8 mouse cellular contexts compared by ENCODE assay signal in genomic region chr11:117783089-117783488, GRCm38 (mm10). TPM values are rescaled to one million over a fixed set of nuclear protein-coding genes. Genes with fewer than 3 reads are reported as not detected.
DNase-seq lines count a peak whose midpoint lies in the region; ATAC-seq and TF ChIP-seq lines count a peak whose summit lies in the region.

No protein-coding gene starts in this region.

- H3K4me2 ChIP-seq in limb, embryonic 12.5 days, result peak overlapping the region; percentile 64
- peak overlapping the region; percentile 61 for H3K4me2 ChIP-seq in midbrain, embryonic 13.5 days (replicated peaks)
- H3K4me2 ChIP-seq in stomach, postnatal 0 days (replicated peaks; ENCODE audit: low read depth), result peak overlapping the region; percentile 43

- no peak for TF ChIP-seq EP300 in MEL (IDR thresholded peaks at IDR 0.05; ENCODE audit: low read depth in 1 of 2, low read length in 2 of 2)
- no peak for TF ChIP-seq EP300 in stomach, postnatal 0 days (optimal IDR thresholded peaks at IDR 0.05)

- TF ChIP-seq CTCF in MEL (IDR thresholded peaks at IDR 0.05 in 2 of 3, conservative IDR thresholded peaks at IDR 0.05 in 1 of 3; ENCODE audit: control insufficient read depth in 1 of 3, insufficient read depth in 1 of 3, low read depth in 2 of 3, low read length in 3 of 3, poor library complexity in 1 of 3, severe bottlenecking in 1 of 3), result peak in 2 of 3 experiments; percentile 62 to 83; a peak in 5 of 6 replicates
- TF ChIP-seq CTCF in stomach, postnatal 0 days (IDR thresholded peaks at IDR 0.05; ENCODE audit: low read depth), result peak; percentile 58

- no peaks in the 10 kb centered on the region for H3K9me3 ChIP-seq in MEL (replicated peaks; ENCODE audit: insufficient read depth, low read length)
- no peaks in the 10 kb centered on the region for H3K9me3 ChIP-seq in limb, embryonic 12.5 days
- no peaks in the 10 kb centered on the region for H3K9me3 ChIP-seq in midbrain, embryonic 13.5 days
- H3K9me3 ChIP-seq in stomach, postnatal 0 days (ENCODE audit: control insufficient read depth, low read length), result no peaks in the 10 kb centered on the region

- peak overlapping the region; percentile 96 for H3K27ac ChIP-seq in MEL (ENCODE audit: control insufficient read depth, low read depth, low read length)
- no peak overlapping the region for H3K27ac ChIP-seq in limb, embryonic 12.5 days
- no peak overlapping the region for H3K27ac ChIP-seq in midbrain, embryonic 13.5 days
- peak overlapping the region; percentile 63 for H3K27ac ChIP-seq in stomach, postnatal 0 days (replicated peaks)

- 6% methylated on average over 31 of the region's 31 CpGs for WGBS in limb, embryonic 12.5 days
- 4% methylated on average over 31 of the region's 31 CpGs for WGBS in midbrain, embryonic 13.5 days
- 14% methylated on average over 31 of the region's 31 CpGs for WGBS in stomach, postnatal 0 days

- H3K9ac ChIP-seq in MEL (ENCODE audit: control insufficient read depth, low read depth, low read length, poor library complexity, severe bottlenecking), result peak overlapping the region; percentile 82
- H3K9ac ChIP-seq in limb, embryonic 12.5 days (replicated peaks), result peak overlapping the region; percentile 37; the same call in 1 of the 2 replicates
- peak overlapping the region; percentile 58; the same call in 1 of the 2 replicates for H3K9ac ChIP-seq in midbrain, embryonic 13.5 days (replicated peaks)
- H3K9ac ChIP-seq in stomach, postnatal 0 days (ENCODE audit: low read length), result peak overlapping the region; percentile 35

- TF ChIP-seq RAD21 in MEL (IDR thresholded peaks at IDR 0.05; ENCODE audit: low read depth, low read length), result peak; percentile 6

- H3K79me2 ChIP-seq in MEL (ENCODE audit: control insufficient read depth, insufficient read depth, low read length, poor library complexity), result peaks cover 32% of the 10 kb centered on the region

- intact Hi-C loops in heart, postnatal 36 days (cut with DNase I), result loop anchor here (2.0 kb wide), 1 partner anchor 42 kb away; the partner anchor contains the start of gene Afmid

- TF ChIP-seq POLR2A in MEL (IDR thresholded peaks at IDR 0.05; ENCODE audit: control insufficient read depth in 1 of 2, insufficient read depth in 1 of 2, low read depth in 1 of 2, low read length in 2 of 2, poor library complexity in 1 of 2), result no peak

- H3K36me3 ChIP-seq in MEL (ENCODE audit: control insufficient read depth in 1 of 2, insufficient read depth in 2 of 2, low read length in 2 of 2), result no peaks in the 10 kb centered on the region
- peaks cover 2% of the 10 kb centered on the region; the same call in 1 of the 2 replicates for H3K36me3 ChIP-seq in limb, embryonic 12.5 days
- H3K36me3 ChIP-seq in midbrain, embryonic 13.5 days, result no peaks in the 10 kb centered on the region
- H3K36me3 ChIP-seq in stomach, postnatal 0 days (ENCODE audit: control insufficient read depth, insufficient read depth, low read length), result no peaks in the 10 kb centered on the region

- H3K4me1 ChIP-seq in MEL (ENCODE audit: control insufficient read depth in 1 of 2, insufficient read depth in 2 of 2, low read length in 2 of 2), result peaks cover 3 to 13% of the 10 kb centered on the region in 2 experiments; a peak in 2 of 4 replicates
- H3K4me1 ChIP-seq in limb, embryonic 12.5 days (replicated peaks), result peaks cover 51% of the 10 kb centered on the region
- peaks cover 37% of the 10 kb centered on the region for H3K4me1 ChIP-seq in midbrain, embryonic 13.5 days (replicated peaks)
- peaks cover 9% of the 10 kb centered on the region for H3K4me1 ChIP-seq in stomach, postnatal 0 days (replicated peaks; ENCODE audit: control insufficient read depth, insufficient read depth)

- peak; percentile 3; the same call in 1 of the 2 replicates for ATAC-seq in erythroblast, adult 5-6 weeks (replicated peaks; ENCODE audit: low FRiP score, poor library complexity, severe bottlenecking)
- ATAC-seq in limb, embryonic 12.5 days (ENCODE audit: insufficient number of reproducible peaks, insufficient read depth, low FRiP score, low TSS enrichment, low read depth), result no peak
- ATAC-seq in midbrain, embryonic 13.5 days, result peak; percentile 51
- ATAC-seq in stomach, postnatal 0 days (ENCODE audit: low FRiP score, low TSS enrichment), result no peak

- DNase-seq in cerebellum, postnatal 4 days (ENCODE audit: low spot score in 2 of 2), result peak; percentile 54 to 74
- DNase-seq in cerebellum, adult 8-10 months, result no peak
- peak; percentile 76 for DNase-seq in MEL (ENCODE audit: low read depth, low spot score)
- peak; percentile 64 to 73 for DNase-seq in heart, postnatal 36 days
- peak; percentile 53 for DNase-seq in stomach, postnatal 0 days (ENCODE audit: low spot score)

- peak overlapping the region; percentile 74 to 81 for H3K4me3 ChIP-seq in MEL (ENCODE audit: control insufficient read depth in 1 of 2, insufficient read depth in 1 of 2, low read depth in 2 of 2, low read length in 2 of 2)
- peak overlapping the region; percentile 35 for H3K4me3 ChIP-seq in limb, embryonic 12.5 days (replicated peaks)
- peak overlapping the region; percentile 28 for H3K4me3 ChIP-seq in midbrain, embryonic 13.5 days (replicated peaks)
- H3K4me3 ChIP-seq in stomach, postnatal 0 days (ENCODE audit: low read depth, low read length), result peak overlapping the region; percentile 16

- no peaks in the 10 kb centered on the region for H3K27me3 ChIP-seq in MEL (ENCODE audit: control insufficient read depth in 1 of 2, insufficient read depth in 2 of 2, low read length in 2 of 2)
- peaks cover 32% of the 10 kb centered on the region for H3K27me3 ChIP-seq in limb, embryonic 12.5 days
- H3K27me3 ChIP-seq in midbrain, embryonic 13.5 days, result peaks cover 68% of the 10 kb centered on the region
- no peaks in the 10 kb centered on the region for H3K27me3 ChIP-seq in stomach, postnatal 0 days (ENCODE audit: control insufficient read depth, insufficient read depth, low read length)

RNA-seq across cellular contexts. Expression of gene Tmc6, which starts 1.1 kb away (rescaled TPM):
- total RNA-seq in MEL (2012; rRNA removed), result 52.0 and 61.2 TPM in 2 replicates
- 10 to 100 TPM in 1 of 2 experiments, not detected in 1; 48.8 TPM for polyA plus RNA-seq in MEL (2012; ENCODE audit: insufficient read depth in 1 of 2, insufficient read length in 2 of 2, low read depth in 1 of 2, low replicate concordance in 2 of 2, missing spikeins in 1 of 2)
- 199 and 257 TPM in 2 replicates for total RNA-seq in erythroblast, adult 5-6 weeks (2015; ENCODE audit: low replicate concordance)
- total RNA-seq in erythroblast, adult 5-6 weeks (2017; ENCODE audit: low replicate concordance), result 83.1 and 204 TPM in 2 replicates
- total RNA-seq in heart, postnatal 36 days (2021), result 10 to 100 TPM; 11.2 to 18.4 TPM
- 20.3 and 22.4 TPM in 2 replicates for polyA plus RNA-seq in limb, embryonic 12.5 days (2016; fragmentation: Nextera tagmentation; extraction: Ambion mirVana)
- polyA plus RNA-seq in midbrain, embryonic 13.5 days (2015; fragmentation: Nextera tagmentation; extraction: Ambion mirVana), result 3.9 and 4.1 TPM in 2 replicates
- 21.0 and 24.1 TPM in 2 replicates for polyA plus RNA-seq in stomach, postnatal 0 days (2015; fragmentation: Nextera tagmentation; extraction: Ambion mirVana)

RNA-seq across cellular contexts. Expression of gene Tmc8, which starts 1.2 kb away (rescaled TPM):
- total RNA-seq in MEL (2012; rRNA removed), result 15.4 TPM in 2 replicates
- 10 to 100 TPM in 1 of 2 experiments, not detected in 1; 23.5 TPM for polyA plus RNA-seq in MEL (2012; ENCODE audit: insufficient read depth in 1 of 2, insufficient read length in 2 of 2, low read depth in 1 of 2, low replicate concordance in 2 of 2, missing spikeins in 1 of 2)
- 19.8 and 30.7 TPM in 2 replicates for total RNA-seq in erythroblast, adult 5-6 weeks (2015; ENCODE audit: low replicate concordance)
- total RNA-seq in erythroblast, adult 5-6 weeks (2017; ENCODE audit: low replicate concordance), result 30.9 and 33.7 TPM in 2 replicates
- total RNA-seq in heart, postnatal 36 days (2021), result 1 to 10 TPM; 4.0 to 4.1 TPM
- 0.53 and 1.2 TPM in 2 replicates for polyA plus RNA-seq in limb, embryonic 12.5 days (2016; fragmentation: Nextera tagmentation; extraction: Ambion mirVana)
- 1.3 and 1.4 TPM in 2 replicates for polyA plus RNA-seq in midbrain, embryonic 13.5 days (2015; fragmentation: Nextera tagmentation; extraction: Ambion mirVana)
- polyA plus RNA-seq in stomach, postnatal 0 days (2015; fragmentation: Nextera tagmentation; extraction: Ambion mirVana), result 8.9 and 10.0 TPM in 2 replicates

RNA-seq across cellular contexts. Expression of gene 6030468B19Rik, which starts 14.4 kb away (rescaled TPM):
- 1.1 and 2.7 TPM in 2 replicates for total RNA-seq in MEL (2012; rRNA removed)
- polyA plus RNA-seq in MEL (2012; ENCODE audit: insufficient read depth in 1 of 2, insufficient read length in 2 of 2, low read depth in 1 of 2, low replicate concordance in 2 of 2, missing spikeins in 1 of 2), result 1 to 10 TPM in 1 of 2 experiments, not detected in 1; 5.1 TPM
- 12.7 and 28.6 TPM in 2 replicates for total RNA-seq in erythroblast, adult 5-6 weeks (2015; ENCODE audit: low replicate concordance)
- 10.6 and 16.1 TPM in 2 replicates for total RNA-seq in erythroblast, adult 5-6 weeks (2017; ENCODE audit: low replicate concordance)
- not detected for total RNA-seq in heart, postnatal 36 days (2021)
- polyA plus RNA-seq in limb, embryonic 12.5 days (2016; fragmentation: Nextera tagmentation; extraction: Ambion mirVana), result 0.26 and 0.33 TPM in 2 replicates
- not detected in 2 replicates for polyA plus RNA-seq in midbrain, embryonic 13.5 days (2015; fragmentation: Nextera tagmentation; extraction: Ambion mirVana)
- 0.12 TPM in 1 of 2 replicates, not detected in the other for polyA plus RNA-seq in stomach, postnatal 0 days (2015; fragmentation: Nextera tagmentation; extraction: Ambion mirVana)

RNA-seq across cellular contexts. Expression of gene Gm20708, which starts 26.4 kb away (rescaled TPM):
- total RNA-seq in MEL (2012; rRNA removed), result 0.46 and 0.85 TPM in 2 replicates
- polyA plus RNA-seq in MEL (2012; ENCODE audit: insufficient read depth in 1 of 2, insufficient read length in 2 of 2, low read depth in 1 of 2, low replicate concordance in 2 of 2, missing spikeins in 1 of 2), result under 1 TPM in 1 of 2 experiments, not detected in 1; 0.70 TPM
- 62.3 and 66.5 TPM in 2 replicates for total RNA-seq in erythroblast, adult 5-6 weeks (2015; ENCODE audit: low replicate concordance)
- 31.9 and 39.7 TPM in 2 replicates for total RNA-seq in erythroblast, adult 5-6 weeks (2017; ENCODE audit: low replicate concordance)
- total RNA-seq in heart, postnatal 36 days (2021), result 1 to 10 TPM in 1 of 2 experiments, not detected in 1; 1.1 TPM
- polyA plus RNA-seq in limb, embryonic 12.5 days (2016; fragmentation: Nextera tagmentation; extraction: Ambion mirVana), result 0.36 and 0.58 TPM in 2 replicates
- 0.55 and 0.70 TPM in 2 replicates for polyA plus RNA-seq in midbrain, embryonic 13.5 days (2015; fragmentation: Nextera tagmentation; extraction: Ambion mirVana)
- polyA plus RNA-seq in stomach, postnatal 0 days (2015; fragmentation: Nextera tagmentation; extraction: Ambion mirVana), result 0.18 and 0.24 TPM in 2 replicates

RNA-seq across cellular contexts. Expression of gene Syngr2, which starts 26.4 kb away (rescaled TPM):
- 160 and 189 TPM in 2 replicates for total RNA-seq in MEL (2012; rRNA removed)
- polyA plus RNA-seq in MEL (2012; ENCODE audit: insufficient read depth in 1 of 2, insufficient read length in 2 of 2, low read depth in 1 of 2, low replicate concordance in 2 of 2, missing spikeins in 1 of 2), result 100 to 1,000 TPM in 1 of 2 experiments, not detected in 1; 384 TPM
- total RNA-seq in erythroblast, adult 5-6 weeks (2015; ENCODE audit: low replicate concordance), result 52.9 and 77.2 TPM in 2 replicates
- total RNA-seq in erythroblast, adult 5-6 weeks (2017; ENCODE audit: low replicate concordance), result 32.5 and 46.5 TPM in 2 replicates
- 100 to 1,000 TPM; 109 to 119 TPM for total RNA-seq in heart, postnatal 36 days (2021)
- 27.6 and 28.8 TPM in 2 replicates for polyA plus RNA-seq in limb, embryonic 12.5 days (2016; fragmentation: Nextera tagmentation; extraction: Ambion mirVana)
- 14.3 and 15.0 TPM in 2 replicates for polyA plus RNA-seq in midbrain, embryonic 13.5 days (2015; fragmentation: Nextera tagmentation; extraction: Ambion mirVana)
- polyA plus RNA-seq in stomach, postnatal 0 days (2015; fragmentation: Nextera tagmentation; extraction: Ambion mirVana), result 165 and 183 TPM in 2 replicates

Comparison
In these comparisons a context has a peak if more than half of its experiments do, and no peak if none do; other contexts are left out.
1. H3K27ac ChIP-seq: peak in MEL (single experiment) and stomach, postnatal 0 days (single experiment); none in limb, embryonic 12.5 days (single experiment) and midbrain, embryonic 13.5 days (single experiment).
2. H3K4me3 ChIP-seq: peak in every context shown above with its lines; median percentile 78 in MEL; 35 in limb, embryonic 12.5 days; 28 in midbrain, embryonic 13.5 days; 16 in stomach, postnatal 0 days.
3. ATAC-seq: peak in erythroblast, adult 5-6 weeks (single experiment) and midbrain, embryonic 13.5 days (single experiment); none in limb, embryonic 12.5 days (single experiment) and stomach, postnatal 0 days (single experiment).
4. Peak in every context shown above with its lines, with median percentiles within 50 percentile points of each other: H3K9ac ChIP-seq and H3K4me2 ChIP-seq.